Mouse (Mus musculus): ENCODE data around the gene Lrba.

DNA sequence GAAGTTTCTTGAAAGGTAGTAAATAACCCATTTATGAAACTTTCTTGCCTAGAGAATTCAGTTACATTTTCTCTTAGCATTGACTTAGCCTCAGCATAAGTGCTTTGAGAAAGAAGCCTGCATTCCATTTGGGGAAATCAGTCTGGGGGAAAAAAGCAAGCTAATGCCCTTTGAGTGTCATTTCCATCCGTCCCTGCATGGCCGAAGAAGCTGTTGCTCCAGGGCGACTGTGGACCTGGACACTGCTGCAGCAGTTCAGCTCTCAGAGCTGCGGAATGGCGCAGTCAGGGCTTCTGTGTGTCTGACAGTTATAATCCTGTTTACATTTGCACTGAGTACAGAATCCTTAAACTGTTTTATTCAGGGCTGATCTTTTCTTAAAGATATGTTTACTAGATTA lies 327.7 kb downstream of the Lrba start:
- no peak for TF ChIP-seq CTCF (IDR thresholded peaks at IDR 0.05; ENCODE audit: extremely low read depth, insufficient read depth, low read length)
- no peak for TF ChIP-seq POLR2A (IDR thresholded peaks at IDR 0.05; ENCODE audit: extremely low read depth, insufficient read depth, low read length)
